Mouse (Mus musculus): ENCODE data around the gene Tnxb. TPM values are rescaled to one million over a fixed set of nuclear protein-coding genes. Genes with fewer than 3 reads are reported as not detected.
"Not testable (repeated sequence)": the region's sequence is repeated elsewhere in the genome, so short reads cannot be mapped to it uniquely, and the experiment has no call there.

The Tnxb gene
- polyA plus RNA-seq, 1 experiment from 2014 or later: 0.05 TPM

DNA sequence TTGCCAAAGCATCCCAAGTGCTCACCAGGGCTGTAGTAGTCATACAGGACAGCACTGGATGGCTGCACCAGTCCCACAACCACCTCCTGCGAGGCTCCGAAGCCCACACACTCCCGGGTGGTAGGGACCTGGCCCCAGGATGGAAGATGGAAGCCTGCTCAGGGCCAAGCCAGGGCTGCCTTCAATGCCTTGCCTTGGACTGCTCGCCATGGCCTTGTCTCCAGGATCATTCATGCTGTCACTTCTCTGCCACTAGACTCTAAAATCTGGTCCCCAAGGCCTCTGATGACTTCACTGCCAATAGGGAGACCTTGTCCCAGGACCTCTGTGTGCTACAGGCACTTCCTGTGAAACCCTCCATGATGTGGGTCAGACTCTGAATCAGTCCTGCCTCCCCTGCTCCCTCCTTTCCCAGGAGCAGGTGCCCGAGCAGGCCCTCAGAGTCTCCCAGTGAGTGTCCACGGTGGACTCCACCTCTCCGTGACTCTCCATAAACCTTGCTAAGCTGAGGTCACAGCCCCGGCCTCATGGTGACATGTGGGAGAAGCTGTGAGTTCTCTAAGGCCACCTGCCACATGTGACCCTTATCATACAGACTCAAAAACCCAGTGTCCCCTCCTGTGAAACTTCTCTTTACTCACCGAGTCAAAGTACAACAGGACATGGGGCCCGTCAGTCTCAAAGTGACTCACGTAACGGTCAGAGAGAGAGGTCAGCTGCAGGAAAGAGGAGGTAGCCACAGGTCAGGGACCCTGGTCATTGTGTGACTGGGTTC lies 59.6 kb downstream of the Tnxb start:
- not testable (repeated sequence) for H3K36me3 ChIP-seq; ATAC-seq (ENCODE audit: low FRiP score, low read depth); H3K9ac ChIP-seq (replicated peaks); H3K4me1 ChIP-seq; H3K4me2 ChIP-seq (replicated peaks); H3K27me3 ChIP-seq; H3K27ac ChIP-seq (replicated peaks); H3K4me3 ChIP-seq; H3K9me3 ChIP-seq
- 87% methylated on average over 12 of the region's 12 CpGs for WGBS

DNA sequence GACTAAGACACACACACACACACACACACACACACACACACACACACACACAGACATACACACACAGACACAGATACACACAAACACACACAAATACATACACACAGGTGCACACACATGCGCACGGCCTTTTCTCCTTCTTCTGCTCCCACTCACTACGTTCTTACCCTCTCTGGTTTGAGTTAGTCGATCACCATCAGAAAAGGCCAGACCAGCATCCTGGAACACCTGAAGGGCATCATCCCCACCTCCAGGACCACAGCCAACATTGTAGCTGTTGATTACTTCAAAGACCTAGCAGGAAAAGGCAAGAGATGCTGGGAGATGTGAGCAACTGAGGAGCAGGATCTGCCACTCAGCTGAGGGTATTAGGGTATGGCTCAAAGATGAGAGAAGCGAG lies 67.1 kb downstream of the Tnxb start:
- H3K4me1 ChIP-seq; ATAC-seq (ENCODE audit: low FRiP score, low read depth); H3K27ac ChIP-seq (replicated peaks); H3K4me3 ChIP-seq; H3K4me2 ChIP-seq (replicated peaks); H3K9me3 ChIP-seq; H3K27me3 ChIP-seq; H3K9ac ChIP-seq (replicated peaks); H3K36me3 ChIP-seq: not testable (repeated sequence)
- WGBS: 82% methylated on average over 5 of the region's 5 CpGs

DNA sequence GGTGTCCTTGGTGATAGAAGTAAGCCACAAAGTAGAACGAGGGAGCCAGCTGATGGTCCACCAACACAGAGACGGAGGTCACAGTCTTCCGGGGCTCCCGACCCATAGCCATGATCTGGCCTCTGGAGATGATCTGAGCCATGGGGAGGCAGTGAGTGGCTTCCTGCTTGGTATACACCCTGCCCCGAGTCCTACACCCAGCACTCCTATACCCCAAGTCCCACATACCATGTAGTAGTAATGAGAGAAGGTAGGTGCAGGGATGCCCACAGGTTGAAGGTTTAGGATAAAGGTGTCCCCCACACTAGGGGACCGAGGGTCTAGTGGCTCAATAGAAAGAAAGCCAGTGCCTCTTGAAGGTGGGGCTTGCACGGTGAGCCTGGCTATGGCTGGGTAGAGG lies 69.4 kb downstream of the Tnxb start:
- ATAC-seq (ENCODE audit: low FRiP score, low read depth); H3K4me1 ChIP-seq; H3K4me3 ChIP-seq; H3K36me3 ChIP-seq; H3K27ac ChIP-seq (replicated peaks); H3K4me2 ChIP-seq (replicated peaks); H3K9me3 ChIP-seq; H3K27me3 ChIP-seq; H3K9ac ChIP-seq (replicated peaks): not testable (repeated sequence)
- 89% methylated on average over 7 of the region's 7 CpGs for WGBS

DNA sequence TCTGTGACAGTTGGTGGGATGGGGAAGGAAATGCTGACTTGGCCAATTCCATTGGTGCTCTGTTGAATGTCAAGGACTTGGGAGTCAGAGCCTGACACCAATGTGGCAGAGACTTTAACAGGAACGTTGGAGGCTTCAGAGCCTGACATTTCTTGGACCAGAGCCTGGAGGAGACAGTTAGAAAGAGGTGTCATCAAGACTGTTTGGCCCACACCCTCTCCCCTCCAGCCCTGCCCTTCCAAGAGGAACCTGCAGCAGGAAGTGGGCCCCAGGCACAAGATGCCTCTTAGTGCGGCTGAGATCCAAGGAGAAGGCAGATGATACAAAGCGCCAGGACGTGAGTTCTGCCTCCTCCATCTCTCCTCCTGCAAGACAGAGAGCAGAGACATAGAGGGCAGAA lies 69.9 kb downstream of the Tnxb start:
- Histone ChIP-seq H3K36me3 (no peaks in the 10 kb centered on the region), H3K27ac (replicated peaks) (no peak overlapping the region), H3K4me2 (replicated peaks) (no peak overlapping the region), H3K4me3 (no peak overlapping the region), H3K27me3 (no peaks in the 10 kb centered on the region), H3K9ac (replicated peaks) (no peak overlapping the region), H3K4me1 (no peaks in the 10 kb centered on the region), H3K9me3 (no peaks in the 10 kb centered on the region)
- 77% methylated on average over 4 of the region's 4 CpGs for WGBS
- ATAC-seq (ENCODE audit: low FRiP score, low read depth): no peak

DNA sequence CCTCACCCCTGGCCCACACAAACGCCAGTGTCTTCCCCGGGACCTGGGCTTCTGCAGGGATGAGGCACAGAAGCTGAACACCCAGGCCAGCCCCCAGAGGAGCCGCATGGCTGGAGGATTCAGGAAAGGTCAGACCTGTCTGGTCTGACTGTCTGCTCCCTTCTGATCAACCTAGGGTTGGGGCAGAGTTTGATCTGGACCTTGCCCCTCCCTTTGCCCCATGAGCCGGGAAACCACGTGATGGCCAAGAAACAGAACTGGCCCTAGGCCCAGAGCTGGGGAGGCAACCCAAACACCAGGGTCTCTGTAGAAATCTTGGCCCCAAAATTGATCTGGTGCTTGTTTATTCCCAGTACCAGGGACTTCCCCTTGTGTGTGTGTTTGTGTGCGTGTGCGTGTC lies 73.4 kb downstream of the Tnxb start, which contains the start of gene C4b:
C4b (minus strand) TSS at position 164 of the 400 bp plus-strand sequence.
- H3K9ac ChIP-seq (replicated peaks): no peak within 1 kb of the TSS
- H3K4me2 ChIP-seq (replicated peaks): no peak within 1 kb of the TSS
- H3K27ac ChIP-seq (replicated peaks): no peak within 1 kb of the TSS
- no peak for ATAC-seq (ENCODE audit: low FRiP score, low read depth)
- H3K4me1 ChIP-seq: no peaks in the 10 kb centered on the region
- H3K27me3 ChIP-seq: no peaks in the 10 kb centered on the region
- peaks cover 7% of the 10 kb centered on the region; the same call in 1 of the 2 replicates for H3K9me3 ChIP-seq
- no peak within 1 kb of the TSS for H3K4me3 ChIP-seq
- H3K36me3 ChIP-seq: no peaks in the 10 kb centered on the region
- WGBS: 86% methylated on average over 7 of the region's 7 CpGs

DNA sequence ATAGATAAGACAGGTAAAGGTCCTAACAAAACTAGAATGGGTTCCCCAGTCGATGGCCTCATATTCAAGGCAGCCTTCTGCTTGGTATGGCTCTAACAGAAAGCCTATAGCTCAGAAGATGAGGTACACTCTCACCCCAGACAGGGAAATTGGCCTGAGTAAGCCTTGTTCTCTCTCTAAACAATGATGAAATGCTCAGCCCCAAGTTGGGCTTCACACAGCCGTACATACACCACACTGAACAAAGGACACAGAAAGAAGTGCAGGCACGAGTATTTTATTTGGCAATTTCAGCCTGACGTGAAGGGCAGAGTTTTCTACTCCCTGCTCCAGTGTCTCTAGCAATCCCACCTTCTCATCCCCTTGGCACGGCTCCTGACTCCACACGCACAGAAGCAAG lies 73.9 kb downstream of the Tnxb start:
- no peak overlapping the region for H3K4me3 ChIP-seq
- no peak overlapping the region for H3K9ac ChIP-seq (replicated peaks)
- no peaks in the 10 kb centered on the region for H3K36me3 ChIP-seq
- no peak for ATAC-seq (ENCODE audit: low FRiP score, low read depth)
- no peaks in the 10 kb centered on the region for H3K27me3 ChIP-seq
- 91% methylated on average over 6 of the region's 6 CpGs for WGBS
- no peak overlapping the region for H3K27ac ChIP-seq (replicated peaks)
- H3K4me1 ChIP-seq: no peaks in the 10 kb centered on the region
- H3K4me2 ChIP-seq (replicated peaks): no peak overlapping the region
- peaks cover 11% of the 10 kb centered on the region; the same call in 1 of the 2 replicates for H3K9me3 ChIP-seq

DNA sequence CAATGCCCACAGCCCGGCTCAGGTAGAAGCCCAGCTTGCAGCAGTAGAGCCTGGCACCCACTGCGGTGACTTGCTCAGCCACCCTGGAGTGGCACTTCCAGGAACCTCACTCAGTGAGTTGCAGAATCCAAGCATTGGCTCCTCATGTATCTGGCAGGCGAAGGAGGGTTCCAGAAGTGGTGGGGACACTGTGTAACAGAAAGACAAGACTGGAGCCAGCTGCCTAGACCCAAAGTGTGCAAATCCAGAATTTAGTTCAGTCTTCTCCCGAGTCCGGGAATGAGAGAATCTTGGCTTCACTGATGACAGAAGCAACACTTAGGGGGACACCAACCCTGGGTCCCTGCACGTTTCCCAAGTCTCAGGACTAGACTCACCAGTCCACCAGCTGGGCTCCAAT lies 74.3 kb downstream of the Tnxb start:
- 93% methylated on average over 6 of the region's 6 CpGs for WGBS
- not testable (repeated sequence) for H3K9ac ChIP-seq (replicated peaks); H3K27ac ChIP-seq (replicated peaks); H3K36me3 ChIP-seq; ATAC-seq (ENCODE audit: low FRiP score, low read depth); H3K27me3 ChIP-seq; H3K4me3 ChIP-seq; H3K4me1 ChIP-seq; H3K4me2 ChIP-seq (replicated peaks)
- H3K9me3 ChIP-seq: peaks cover 15% of the 10 kb centered on the region

DNA sequence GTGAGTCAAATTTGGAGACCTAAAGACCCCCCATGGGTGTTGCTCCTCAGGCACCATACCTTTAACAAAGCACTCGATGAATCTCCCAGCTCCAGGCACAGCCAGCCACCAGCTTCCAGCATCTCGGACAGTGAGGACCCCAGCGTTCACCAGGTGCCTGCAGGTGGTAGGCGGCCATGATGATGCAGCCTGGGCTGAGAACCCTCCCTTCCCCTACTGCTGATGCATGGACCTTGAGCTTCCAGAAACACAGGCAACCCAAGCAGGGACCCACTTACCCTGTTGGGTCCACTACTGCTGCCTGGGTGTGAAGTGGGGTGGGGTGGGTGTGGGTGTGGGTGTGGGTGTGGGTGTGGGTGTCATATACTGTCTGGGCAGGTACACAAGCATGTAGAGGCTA lies 74.8 kb downstream of the Tnxb start:
- H3K9me3 ChIP-seq: peaks cover 16% of the 10 kb centered on the region
- not testable (repeated sequence) for H3K4me3 ChIP-seq; ATAC-seq (ENCODE audit: low FRiP score, low read depth); H3K4me1 ChIP-seq; H3K36me3 ChIP-seq; H3K27ac ChIP-seq (replicated peaks); H3K4me2 ChIP-seq (replicated peaks); H3K27me3 ChIP-seq; H3K9ac ChIP-seq (replicated peaks)
- 92% methylated on average over 4 of the region's 4 CpGs for WGBS

DNA sequence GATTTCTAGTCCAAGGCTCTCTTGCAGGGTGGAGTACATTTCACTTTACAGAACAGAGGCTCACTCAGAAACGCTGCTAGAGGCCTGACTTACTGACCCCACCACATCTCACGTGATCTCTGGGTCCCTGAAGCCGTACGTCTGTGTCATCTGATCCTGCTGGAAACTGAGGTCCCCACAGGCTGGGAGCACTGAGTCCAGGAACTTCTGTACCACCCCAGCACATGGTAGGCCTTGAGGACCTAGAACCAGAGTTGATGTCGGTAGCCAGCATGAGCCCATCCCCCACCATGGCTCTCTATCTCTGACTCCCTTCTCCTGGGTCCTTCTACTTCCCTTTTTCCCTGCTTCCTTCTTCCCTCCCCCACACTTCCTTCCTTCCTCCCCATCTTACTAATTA lies 76.2 kb downstream of the Tnxb start:
- Histone ChIP-seq H3K36me3 (no peaks in the 10 kb centered on the region), H3K4me1 (no peaks in the 10 kb centered on the region), H3K27me3 (no peaks in the 10 kb centered on the region), H3K4me2 (replicated peaks) (no peak overlapping the region), H3K9ac (replicated peaks) (no peak overlapping the region), H3K4me3 (no peak overlapping the region), H3K9me3 (peaks cover 16% of the 10 kb centered on the region), H3K27ac (replicated peaks) (no peak overlapping the region)
- WGBS: 78% methylated on average over 5 of the region's 5 CpGs
- no peak for ATAC-seq (ENCODE audit: low FRiP score, low read depth)

DNA sequence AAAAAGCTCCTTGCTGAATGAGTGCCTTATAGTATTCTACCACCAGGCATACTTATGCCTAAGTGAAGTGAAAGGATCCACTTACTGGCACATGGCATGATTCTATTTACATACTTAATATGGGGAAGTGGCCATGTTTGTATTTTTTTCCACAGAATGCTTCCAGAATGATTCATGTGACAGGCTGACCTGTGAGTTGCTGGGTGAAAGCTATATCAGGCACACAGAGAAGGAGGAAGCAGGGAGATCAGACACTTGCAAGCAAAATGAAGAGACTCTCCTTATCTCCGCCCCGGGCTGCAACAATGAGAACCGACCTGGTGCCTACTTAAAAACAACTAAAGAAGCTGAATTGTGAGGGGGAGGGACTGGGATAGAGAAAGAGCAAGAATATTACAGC lies 91.1 kb downstream of the Tnxb start:
- no peaks in the 10 kb centered on the region for H3K4me1 ChIP-seq
- H3K4me2 ChIP-seq (replicated peaks): no peak overlapping the region
- H3K27me3 ChIP-seq: no peaks in the 10 kb centered on the region
- WGBS: 89% methylated on average over 3 of the region's 3 CpGs
- H3K9ac ChIP-seq (replicated peaks): no peak overlapping the region
- H3K36me3 ChIP-seq: no peaks in the 10 kb centered on the region
- no peak for ATAC-seq (ENCODE audit: low FRiP score, low read depth)
- H3K4me3 ChIP-seq: no peak overlapping the region
- H3K27ac ChIP-seq (replicated peaks): no peak overlapping the region
- H3K9me3 ChIP-seq: no peaks in the 10 kb centered on the region

Other genes starting within 250 kb of the Tnxb start
- gene Btnl4, start 193.2 kb upstream of the Tnxb start, polyA plus RNA-seq (2016; fragmentation: Nextera tagmentation; extraction: Ambion mirVana): not detected in 2 replicates
- gene Btnl6, start 153.2 kb upstream of the Tnxb start, polyA plus RNA-seq (2016; fragmentation: Nextera tagmentation; extraction: Ambion mirVana): not detected in 2 replicates
- gene Notch4, start 106.3 kb upstream of the Tnxb start, polyA plus RNA-seq (2016; fragmentation: Nextera tagmentation; extraction: Ambion mirVana): 11.7 and 13.6 TPM in 2 replicates
- 2.9 and 3.3 TPM in 2 replicates for gene Gpsm3, start 80.7 kb upstream of the Tnxb start, polyA plus RNA-seq (2016; fragmentation: Nextera tagmentation; extraction: Ambion mirVana)
- gene Pbx2, start 79.3 kb upstream of the Tnxb start, polyA plus RNA-seq (2016; fragmentation: Nextera tagmentation; extraction: Ambion mirVana): 20.8 and 22.5 TPM in 2 replicates
- gene Ager, start 72.7 kb upstream of the Tnxb start, polyA plus RNA-seq (2016; fragmentation: Nextera tagmentation; extraction: Ambion mirVana): 2.2 and 2.3 TPM in 2 replicates
- 240 and 243 TPM in 2 replicates for gene Rnf5, start 66.8 kb upstream of the Tnxb start, polyA plus RNA-seq (2016; fragmentation: Nextera tagmentation; extraction: Ambion mirVana)
- gene Agpat1, start 66.3 kb upstream of the Tnxb start, polyA plus RNA-seq (2016; fragmentation: Nextera tagmentation; extraction: Ambion mirVana): 82.8 and 86.2 TPM in 2 replicates
- gene Egfl8, start 54.6 kb upstream of the Tnxb start, polyA plus RNA-seq (2016; fragmentation: Nextera tagmentation; extraction: Ambion mirVana): 4.5 and 6.0 TPM in 2 replicates
- 21.3 and 23.8 TPM in 2 replicates for gene Ppt2, start 42.0 kb upstream of the Tnxb start, polyA plus RNA-seq (2016; fragmentation: Nextera tagmentation; extraction: Ambion mirVana)
- gene Prrt1, start 41.0 kb upstream of the Tnxb start, polyA plus RNA-seq (2016; fragmentation: Nextera tagmentation; extraction: Ambion mirVana): 3.9 and 4.2 TPM in 2 replicates
- gene Fkbpl, start 25.8 kb upstream of the Tnxb start, polyA plus RNA-seq (2016; fragmentation: Nextera tagmentation; extraction: Ambion mirVana): 16.4 and 18.1 TPM in 2 replicates
- 116 and 121 TPM in 2 replicates for gene Atf6b, start 23.4 kb upstream of the Tnxb start, polyA plus RNA-seq (2016; fragmentation: Nextera tagmentation; extraction: Ambion mirVana)
- 0.05 and 0.11 TPM in 2 replicates for gene C4b, start 73.3 kb downstream of the Tnxb start, polyA plus RNA-seq (2016; fragmentation: Nextera tagmentation; extraction: Ambion mirVana)
- gene Cyp21a1, start 134.0 kb downstream of the Tnxb start, polyA plus RNA-seq (2016; fragmentation: Nextera tagmentation; extraction: Ambion mirVana): not detected in 2 replicates
- gene Stk19, start 166.4 kb downstream of the Tnxb start, polyA plus RNA-seq (2016; fragmentation: Nextera tagmentation; extraction: Ambion mirVana): 26.1 and 30.8 TPM in 2 replicates
- 72.7 and 73.4 TPM in 2 replicates for gene Dxo, start 166.5 kb downstream of the Tnxb start, polyA plus RNA-seq (2016; fragmentation: Nextera tagmentation; extraction: Ambion mirVana)
- gene Skiv2l, start 179.7 kb downstream of the Tnxb start, polyA plus RNA-seq (2016; fragmentation: Nextera tagmentation; extraction: Ambion mirVana): 67.4 and 71.5 TPM in 2 replicates
- gene Nelfe, start 179.9 kb downstream of the Tnxb start, polyA plus RNA-seq (2016; fragmentation: Nextera tagmentation; extraction: Ambion mirVana): 114 TPM in 2 replicates
- 3.3 and 3.5 TPM in 2 replicates for gene Cfb, start 192.0 kb downstream of the Tnxb start, polyA plus RNA-seq (2016; fragmentation: Nextera tagmentation; extraction: Ambion mirVana)
- 11.4 and 15.1 TPM in 2 replicates for gene Zbtb12, start 208.9 kb downstream of the Tnxb start, polyA plus RNA-seq (2016; fragmentation: Nextera tagmentation; extraction: Ambion mirVana)
- not detected in 2 replicates for gene Gm20547, start 211.5 kb downstream of the Tnxb start, polyA plus RNA-seq (2016; fragmentation: Nextera tagmentation; extraction: Ambion mirVana)
- 0.86 and 2.1 TPM in 2 replicates for gene C2, start 227.7 kb downstream of the Tnxb start, polyA plus RNA-seq (2016; fragmentation: Nextera tagmentation; extraction: Ambion mirVana)
- 113 and 120 TPM in 2 replicates for gene Ehmt2, start 227.9 kb downstream of the Tnxb start, polyA plus RNA-seq (2016; fragmentation: Nextera tagmentation; extraction: Ambion mirVana)
- 0.08 and 0.13 TPM in 2 replicates for gene Slc44a4, start 243.9 kb downstream of the Tnxb start, polyA plus RNA-seq (2016; fragmentation: Nextera tagmentation; extraction: Ambion mirVana)

Measured in midbrain, embryonic 12.5 days (tissue).